Mouse (Mus musculus) limb, embryonic 12.5 days (tissue): ENCODE measurements at regions not wholly inside any gene's neighbourhood (a gene's known extent, or its start where the extent isn't known, plus 50 kb on each side); places are given as distances from the start of the nearest gene placed in this dataset.
A peak's percentile ranks its signal among the peaks of the same experiment; 100 is the strongest.

Experiments used
- ATAC-seq: fragments of 200-750 bp; cut with Nextera tagmentation; 2 replicates; pipeline ENCODE4 v1.8.0; 2017; ENCODE audit warnings: low read depth, moderate TSS enrichment; ENCODE audit not compliant: insufficient number of reproducible peaks, insufficient read depth, low FRiP score, low TSS enrichment
- H3K27ac ChIP-seq: fragments of 300-500 bp; sonication (generic); 2 replicates; pipeline ENCODE4 v1.5.1; 2016; ENCODE audit warnings: mild to moderate bottlenecking, moderate library complexity
- H3K27me3 ChIP-seq: fragments of 300-500 bp; sonication (generic); 2 replicates; pipeline ENCODE4 v1.6.1; 2016; ENCODE audit warnings: mild to moderate bottlenecking, moderate library complexity
- H3K36me3 ChIP-seq: fragments of 300-500 bp; sonication (generic); 2 replicates; pipeline ENCODE4 v1.6.1; 2016; ENCODE audit warnings: mild to moderate bottlenecking, moderate library complexity
- H3K4me1 ChIP-seq: fragments of 300-500 bp; sonication (generic); replicated peaks from 2 replicates; pipeline ENCODE4 v1.6.1; 2016
- H3K4me2 ChIP-seq: fragments of 300-500 bp; sonication (generic); 2 replicates; pipeline ENCODE4 v1.6.1; 2016; ENCODE audit warnings: mild to moderate bottlenecking, moderate library complexity
- H3K4me3 ChIP-seq: fragments of 300-500 bp; sonication (generic); replicated peaks from 2 replicates; pipeline ENCODE4 v1.5.1; 2016; ENCODE audit warnings: mild to moderate bottlenecking
- H3K9ac ChIP-seq: fragments of 300-500 bp; sonication (generic); replicated peaks from 2 replicates; pipeline ENCODE4 v1.6.1; 2016; ENCODE audit warnings: mild to moderate bottlenecking, moderate library complexity
- H3K9me3 ChIP-seq: fragments of 300-500 bp; sonication (generic); 2 replicates; pipeline ENCODE4 v1.6.1; 2016; ENCODE audit warnings: mild to moderate bottlenecking, moderate library complexity
- WGBS: fragments of 180-500 bp; shearing (Covaris S2); methylation state at CpG from one replicate; pipeline ENCODE4 v1.1.7; 2016; 5-methylcytosine and 5-hydroxymethylcytosine counted together

DNA sequence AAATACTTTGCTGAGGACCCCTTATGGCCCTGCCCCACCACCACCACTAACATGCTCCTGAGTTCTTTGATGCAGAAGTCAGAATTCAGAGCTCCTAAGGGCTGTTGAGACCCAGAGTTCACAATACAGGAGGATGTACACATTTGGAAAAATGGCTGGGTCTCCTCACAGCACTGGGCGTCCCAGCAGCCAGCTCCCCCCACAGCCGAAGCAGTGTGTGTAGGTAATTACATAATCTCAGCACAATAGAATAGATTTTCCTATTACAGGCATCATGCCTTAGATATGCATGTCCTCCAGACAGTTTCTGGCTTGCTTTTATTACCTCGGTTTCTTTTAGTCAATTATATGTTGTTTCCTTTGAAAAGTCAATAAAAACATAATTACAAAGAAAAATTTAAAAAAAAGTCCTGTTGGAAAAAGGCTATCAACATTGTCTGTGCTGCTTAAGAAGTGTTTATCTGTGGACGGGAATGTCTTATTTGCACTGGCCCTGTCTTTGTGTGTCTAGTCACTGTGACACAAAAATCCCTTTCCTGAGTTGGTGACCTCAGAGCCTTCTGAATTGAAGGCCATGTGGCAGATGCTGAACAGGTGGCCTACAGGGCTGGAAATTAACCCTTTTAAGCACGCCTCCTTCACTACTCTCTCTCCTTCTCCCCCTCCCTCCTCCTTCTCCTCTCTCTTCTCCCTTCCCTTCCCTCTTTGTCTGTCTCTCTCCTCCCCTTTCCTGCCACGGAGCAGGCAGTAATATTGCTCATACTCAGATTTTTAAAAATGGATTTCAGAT lies 339.9 kb upstream of the Gm10131 start:
- no peaks in the 10 kb centered on the region for H3K27me3 ChIP-seq
- H3K36me3 ChIP-seq: no peaks in the 10 kb centered on the region
- no peak overlapping the region for H3K9ac ChIP-seq
- peaks cover 18% of the 10 kb centered on the region for H3K4me1 ChIP-seq
- no peak overlapping the region for H3K4me2 ChIP-seq
- H3K27ac ChIP-seq: no peak overlapping the region
- H3K9me3 ChIP-seq: 0 out of 2 replicates have a peak, but pooled peaks cover 5% of the 10 kb centered on the region
- 29% methylated on average over 6 of the region's 6 CpGs for WGBS
- no peak overlapping the region for H3K4me3 ChIP-seq
- no peak for ATAC-seq

DNA sequence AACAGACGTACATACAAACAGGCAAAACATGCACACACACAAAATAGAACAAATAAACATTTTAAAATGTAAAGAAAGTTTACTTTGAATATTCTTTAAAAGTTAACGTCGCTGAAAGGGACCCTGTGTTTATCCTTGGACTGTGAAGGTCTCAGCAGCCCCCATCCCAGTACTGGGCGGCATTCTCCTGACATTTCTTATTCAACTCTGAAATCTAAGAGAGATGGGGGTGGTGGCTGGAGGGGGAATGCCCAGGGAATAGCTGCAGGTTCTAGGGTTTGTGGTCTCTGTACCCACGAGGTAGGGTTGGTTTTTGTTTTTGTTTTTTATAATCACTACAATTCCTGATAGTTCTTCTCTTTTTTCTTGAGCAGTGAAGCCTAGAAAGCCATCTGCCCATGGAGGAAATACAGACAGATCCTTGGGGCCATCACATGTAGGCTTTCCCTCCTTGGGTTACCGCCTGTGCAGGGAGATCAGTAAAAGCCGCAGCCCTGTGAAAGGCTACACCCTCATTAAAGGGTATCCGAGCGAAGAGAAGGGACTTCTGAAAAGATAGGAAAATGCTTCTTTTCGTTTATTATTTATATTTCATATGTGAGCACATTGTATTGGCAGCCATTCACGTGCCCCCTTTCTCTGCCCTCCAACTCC lies 338.0 kb upstream of the Gm10131 start:
- Histone ChIP-seq H3K4me2 (no peak overlapping the region), H3K27me3 (no peaks in the 10 kb centered on the region), H3K4me1 (peaks cover 18% of the 10 kb centered on the region), H3K9me3 (0 out of 2 replicates have a peak, but pooled peaks cover 5% of the 10 kb centered on the region), H3K4me3 (no peak overlapping the region), H3K27ac (no peak overlapping the region), H3K36me3 (no peaks in the 10 kb centered on the region), H3K9ac (no peak overlapping the region)
- 83% methylated on average over 11 of the region's 11 CpGs for WGBS
- no peak for ATAC-seq

DNA sequence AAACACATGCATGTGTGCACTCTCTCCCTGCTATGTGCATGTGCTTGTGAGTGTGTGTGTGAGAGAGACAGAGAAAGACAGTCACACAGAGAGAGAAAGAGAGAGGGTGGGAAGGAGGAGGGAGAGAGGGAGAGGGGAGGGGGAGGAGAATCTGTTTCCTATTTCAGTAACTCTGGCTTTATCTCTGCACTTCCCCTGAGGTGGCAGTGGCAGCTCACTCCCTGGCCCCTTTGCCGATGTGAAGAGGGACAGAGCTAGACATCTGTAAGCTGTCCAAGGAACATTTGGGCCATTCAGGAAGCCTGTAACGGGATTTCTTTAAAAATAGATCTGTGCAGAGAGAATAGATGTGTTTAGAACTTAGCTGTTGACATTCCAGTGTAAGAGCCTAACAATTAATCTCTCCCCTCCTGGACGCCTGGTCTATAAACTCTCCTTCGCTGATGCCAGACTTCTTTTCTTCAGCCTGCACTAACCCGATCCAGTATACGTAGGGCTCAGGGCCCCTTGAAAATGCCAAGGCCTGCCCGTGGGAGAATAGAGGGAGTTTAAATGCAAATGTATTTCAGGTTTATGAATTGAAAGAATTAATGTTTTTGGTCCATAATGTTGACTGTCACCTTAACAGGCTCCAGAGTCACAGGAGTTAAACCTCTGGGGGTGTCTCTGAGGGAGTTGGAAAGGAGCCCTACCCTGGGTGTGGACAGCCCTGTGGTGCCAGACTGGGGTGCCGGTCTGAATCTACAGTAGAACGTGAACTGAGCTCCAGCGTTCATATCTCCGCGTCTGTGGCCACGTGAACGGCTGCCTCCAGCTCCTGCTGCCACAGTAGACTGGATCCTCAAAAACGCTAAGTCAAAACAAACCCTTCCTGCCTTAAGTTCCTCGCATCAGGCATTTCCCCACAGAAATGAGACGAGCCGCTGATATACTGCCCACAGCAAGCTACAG lies 336.6 kb upstream of the Gm10131 start:
- Histone ChIP-seq H3K4me1 (peaks cover 18% of the 10 kb centered on the region), H3K36me3 (no peaks in the 10 kb centered on the region), H3K4me2 (no peak overlapping the region), H3K27me3 (no peaks in the 10 kb centered on the region), H3K4me3 (no peak overlapping the region), H3K27ac (no peak overlapping the region), H3K9ac (no peak overlapping the region), H3K9me3 (0 out of 2 replicates have a peak, but pooled peaks cover 5% of the 10 kb centered on the region)
- no peak for ATAC-seq
- WGBS: 47% methylated on average over 18 of the region's 18 CpGs

DNA sequence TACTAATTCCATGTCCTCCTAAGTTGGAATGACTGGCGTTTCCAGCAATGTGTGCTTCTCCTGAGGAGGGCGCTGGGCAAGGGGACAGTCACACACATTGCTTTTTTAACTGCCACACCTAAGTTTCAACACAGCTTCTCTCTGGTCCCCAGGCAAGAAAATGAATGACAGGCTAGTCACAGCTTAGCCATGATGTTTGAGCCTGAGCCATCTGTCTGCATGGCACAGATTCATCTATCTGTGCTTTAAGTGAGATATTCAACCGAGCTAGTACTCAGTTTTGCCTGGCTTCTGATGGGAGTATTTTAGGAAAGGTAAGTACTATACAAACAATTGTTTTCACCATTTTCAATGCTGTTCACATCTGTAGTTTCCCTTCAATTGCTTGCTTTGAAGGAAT lies 331.2 kb upstream of the Gm10131 start:
- Histone ChIP-seq H3K27me3 (no peaks in the 10 kb centered on the region), H3K4me1 (peaks cover 2% of the 10 kb centered on the region), H3K9ac (no peak overlapping the region), H3K4me2 (no peak overlapping the region), H3K36me3 (no peaks in the 10 kb centered on the region), H3K9me3 (no peaks in the 10 kb centered on the region), H3K27ac (no peak overlapping the region), H3K4me3 (no peak overlapping the region)
- no peak for ATAC-seq
- WGBS: 81% methylated on average over 3 of the region's 3 CpGs

DNA sequence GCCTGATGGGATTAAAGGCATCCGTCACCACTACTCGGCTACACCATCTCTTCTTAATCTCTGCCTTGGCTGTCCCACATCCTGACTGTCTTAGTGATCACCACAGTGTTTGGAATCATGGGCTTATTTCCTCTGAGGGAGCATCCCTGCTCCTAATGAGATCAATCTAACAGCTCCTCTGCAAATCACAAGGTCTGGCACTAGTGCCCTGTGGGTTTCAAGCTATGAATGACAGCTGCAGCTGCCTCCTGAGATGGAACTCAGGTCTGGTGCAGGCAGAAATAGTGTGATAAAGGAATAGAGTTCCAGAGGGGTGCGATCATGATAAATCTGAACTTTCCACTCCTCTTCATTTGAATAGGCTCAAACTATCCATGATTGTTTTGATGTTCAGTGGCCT lies 330.2 kb upstream of the Gm10131 start:
- no peak for ATAC-seq
- Histone ChIP-seq H3K9ac (no peak overlapping the region), H3K27ac (no peak overlapping the region), H3K27me3 (no peaks in the 10 kb centered on the region), H3K4me1 (no peaks in the 10 kb centered on the region), H3K4me3 (no peak overlapping the region), H3K4me2 (no peak overlapping the region), H3K36me3 (no peaks in the 10 kb centered on the region), H3K9me3 (no peaks in the 10 kb centered on the region)
- 83% methylated on average over 3 of the region's 3 CpGs for WGBS

DNA sequence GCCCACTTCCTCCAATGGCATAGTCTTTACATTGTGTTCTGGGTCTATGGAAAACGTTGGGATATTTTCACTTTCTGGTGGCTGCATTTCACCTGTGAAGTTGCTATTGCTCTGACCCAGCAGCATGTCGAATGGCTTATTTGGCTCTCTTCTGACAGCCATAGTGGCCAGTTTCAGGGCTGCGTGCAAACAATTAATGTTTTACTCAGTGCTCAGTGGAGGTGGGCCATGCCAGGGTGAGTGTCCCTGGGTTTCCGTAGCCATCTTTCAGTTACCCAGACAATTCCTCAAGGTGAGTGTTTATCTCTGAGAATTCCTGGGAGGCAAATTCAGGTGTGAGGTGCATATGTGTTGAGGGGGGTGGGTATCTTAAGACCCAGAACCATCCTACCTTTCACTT lies 329.2 kb upstream of the Gm10131 start:
- Histone ChIP-seq H3K4me3 (no peak overlapping the region), H3K9me3 (no peaks in the 10 kb centered on the region), H3K36me3 (no peaks in the 10 kb centered on the region), H3K27me3 (no peaks in the 10 kb centered on the region), H3K4me1 (no peaks in the 10 kb centered on the region), H3K9ac (no peak overlapping the region), H3K4me2 (no peak overlapping the region), H3K27ac (no peak overlapping the region)
- WGBS: 85% methylated on average over 4 of the region's 4 CpGs
- ATAC-seq: no peak

DNA sequence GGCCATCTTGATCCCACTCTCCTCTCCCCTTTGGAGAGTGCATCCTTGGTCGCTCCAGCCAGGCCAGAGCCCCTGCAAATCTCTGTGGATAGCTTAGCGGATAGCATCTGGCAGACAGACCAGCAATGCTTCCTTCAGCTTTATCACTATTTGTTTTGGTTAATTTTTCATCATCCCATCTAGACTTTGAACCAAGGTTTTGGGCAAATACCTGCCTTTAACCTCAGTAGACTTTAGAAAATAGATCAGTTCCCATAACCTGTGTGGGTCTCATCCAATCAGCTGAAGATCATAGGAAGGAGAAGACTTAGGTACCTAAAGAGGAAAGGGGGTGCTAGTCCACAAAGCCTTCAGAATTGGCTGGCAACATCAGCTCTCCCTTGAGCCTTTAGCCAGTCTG lies 327.2 kb upstream of the Gm10131 start:
- H3K4me1 ChIP-seq: no peaks in the 10 kb centered on the region
- H3K27ac ChIP-seq: no peak overlapping the region
- H3K27me3 ChIP-seq: no peaks in the 10 kb centered on the region
- no peak overlapping the region for H3K4me3 ChIP-seq
- 93% methylated on average over 2 of the region's 2 CpGs for WGBS
- no peak overlapping the region for H3K4me2 ChIP-seq
- H3K36me3 ChIP-seq: no peaks in the 10 kb centered on the region
- H3K9me3 ChIP-seq: no peaks in the 10 kb centered on the region
- no peak for ATAC-seq
- H3K9ac ChIP-seq: no peak overlapping the region

DNA sequence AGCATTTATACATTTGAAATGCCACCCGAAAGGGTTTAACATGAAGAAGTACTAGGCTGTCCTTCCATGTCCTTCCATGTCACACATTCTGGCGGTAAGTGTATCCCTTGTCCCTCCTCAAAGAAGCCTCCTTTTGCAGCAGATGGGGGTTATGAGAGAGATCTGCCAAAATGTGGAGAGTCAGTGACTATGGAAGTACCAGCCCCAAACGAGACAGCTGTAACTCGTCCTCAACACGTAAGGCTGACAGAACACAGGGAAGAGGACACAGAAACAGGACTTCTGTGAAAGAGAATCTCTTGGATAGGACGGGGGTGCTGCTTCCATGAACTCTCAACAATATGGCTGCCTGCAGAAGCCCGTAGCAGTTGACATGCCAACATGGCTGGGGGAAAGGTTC lies 320.4 kb upstream of the Gm10131 start:
- Histone ChIP-seq H3K4me2 (no peak overlapping the region), H3K27ac (no peak overlapping the region), H3K9me3 (no peaks in the 10 kb centered on the region), H3K36me3 (no peaks in the 10 kb centered on the region), H3K4me3 (no peak overlapping the region), H3K9ac (no peak overlapping the region), H3K4me1 (peaks cover 15% of the 10 kb centered on the region), H3K27me3 (no peaks in the 10 kb centered on the region)
- 92% methylated on average over 7 of the region's 7 CpGs for WGBS
- no peak for ATAC-seq

DNA sequence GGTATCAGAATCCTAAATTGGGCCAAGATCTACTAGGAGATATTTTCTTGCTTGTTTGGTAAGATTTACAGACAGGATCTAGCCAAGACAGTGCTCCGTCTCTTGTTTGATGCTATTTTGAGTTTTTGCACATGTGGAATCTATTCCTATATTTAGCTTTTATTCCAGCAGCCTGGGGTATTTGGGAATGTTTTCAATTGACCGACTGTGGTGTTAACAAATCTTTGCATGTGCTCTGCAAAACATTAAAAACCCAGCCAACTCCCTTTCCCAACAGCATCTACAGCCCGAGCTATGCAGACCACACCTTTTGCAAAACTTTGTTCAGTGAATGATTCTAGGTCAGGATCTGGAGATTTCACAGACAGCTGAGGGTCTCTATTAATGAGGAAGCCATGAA lies 317.7 kb upstream of the Gm10131 start:
- Histone ChIP-seq H3K4me2 (no peak overlapping the region), H3K4me1 (peaks cover 15% of the 10 kb centered on the region), H3K27me3 (no peaks in the 10 kb centered on the region), H3K9ac (no peak overlapping the region), H3K36me3 (no peaks in the 10 kb centered on the region), H3K4me3 (no peak overlapping the region), H3K9me3 (no peaks in the 10 kb centered on the region), H3K27ac (peak overlapping the region; percentile 4; the same call in 1 of the 2 replicates)
- WGBS: 42% methylated on average over 3 of the region's 3 CpGs
- ATAC-seq: no peak

DNA sequence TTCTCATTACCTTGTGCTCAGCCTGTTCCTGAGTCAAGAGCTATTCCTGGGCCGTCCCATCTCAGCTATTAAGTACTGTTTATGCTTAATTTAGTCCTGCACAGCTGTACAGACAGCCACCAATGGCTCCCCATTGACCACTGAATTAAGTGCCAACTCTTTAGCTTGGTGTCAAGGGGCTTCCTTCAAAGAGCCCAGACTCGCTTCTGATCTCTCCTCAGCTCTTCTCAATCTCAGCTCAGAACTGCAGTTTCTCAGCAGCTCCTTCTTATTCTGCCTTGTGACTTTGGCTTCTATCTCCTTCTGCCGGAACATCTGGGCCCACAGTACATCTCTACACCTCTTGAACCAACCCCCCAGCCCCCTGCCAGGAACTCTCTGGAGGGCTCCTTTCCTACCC lies 290.0 kb upstream of the Gm10131 start:
- H3K4me1 ChIP-seq: peaks cover 31% of the 10 kb centered on the region
- WGBS: 58% methylated on average over 3 of the region's 3 CpGs
- no peak for ATAC-seq
- H3K36me3 ChIP-seq: no peaks in the 10 kb centered on the region
- no peak overlapping the region for H3K4me3 ChIP-seq
- H3K4me2 ChIP-seq: no peak overlapping the region
- H3K9ac ChIP-seq: no peak overlapping the region
- no peak overlapping the region for H3K27ac ChIP-seq
- H3K27me3 ChIP-seq: peaks cover 13% of the 10 kb centered on the region
- H3K9me3 ChIP-seq: no peaks in the 10 kb centered on the region; the same call in 1 of the 2 replicates
